Mouse (Mus musculus) heart, postnatal 10 days (tissue): ENCODE results near the gene Entpd1. TPM values are rescaled to one million over a fixed set of nuclear protein-coding genes. Genes with fewer than 3 reads are reported as not detected.
"Not testable (repeated sequence)": the region's sequence is repeated elsewhere in the genome, so short reads cannot be mapped to it uniquely, and the experiment has no call there.

Source experiments
- DNase-seq, 2 experiments: peaks; one replicate each; pipeline ENCODE4 v3.0.0; 2021
- intact Hi-C: fragments of 180-260 bp; cut with DNase I; formaldehyde crosslinking; loops from one replicate; pipeline ENCODE4 v1.15.1; 2025
- total RNA-seq, 2 experiments: library from RNA; stranded (reverse); gene quantifications; 2 replicates each; pipeline ENCODE4 v1.2.3; 2021

Entpd1 gene
- 10 to 100 TPM; 33.4 to 42.2 TPM for total RNA-seq

- DNase-seq = peak; percentile 97 to 98
- intact Hi-C loops = loop anchor here (1.0 to 10.0 kb wide), 3 partner anchors 90 to 403 kb away; no protein-coding TSS in a partner anchor
Measured at GRCm38 (mm10) chr19:40611830-40612506, at the start of gene Entpd1, which contains the start of gene Tctn3. Gene Entpd1 (plus strand): TSS chr19:40612366. Gene Tctn3 (minus strand): TSS chr19:40612233.

- intact Hi-C loops = no loop called here
- no peak for DNase-seq
Measured at GRCm38 (mm10) chr19:40563880-40564645, 48.1 kb upstream of the Entpd1 start.

- intact Hi-C loops = no loop called here
- DNase-seq = peak; percentile 23 to 24
Measured at GRCm38 (mm10) chr19:40567616-40568015, 44.5 kb upstream of the Entpd1 start.

- peak; percentile 66 to 75 for DNase-seq
Measured at GRCm38 (mm10) chr19:40570726-40571125, 41.4 kb upstream of the Entpd1 start.

GRCm38 (mm10) chr19:40575438-40575837 lies 36.7 kb upstream of the Entpd1 start:
- no peak for DNase-seq
- intact Hi-C loops = no loop called here

More at GRCm38 (mm10) chr19:40570726-40571125, 41.4 kb upstream of the Entpd1 start:
- intact Hi-C loops = no loop called here

GRCm38 (mm10) chr19:40580902-40581301 lies 31.3 kb upstream of the Entpd1 start:
- intact Hi-C loops = loop anchor here (10.0 kb wide), 1 partner anchor 264 kb away; no protein-coding TSS in a partner anchor

GRCm38 (mm10) chr19:40581662-40582061 lies 30.5 kb upstream of the Entpd1 start:
- peak; percentile 24 to 56 for DNase-seq
- intact Hi-C loops = loop anchor here (10.0 kb wide), 1 partner anchor 263 kb away; no protein-coding TSS in a partner anchor

More at GRCm38 (mm10) chr19:40580902-40581301, 31.3 kb upstream of the Entpd1 start:
- DNase-seq = no peak

GRCm38 (mm10) chr19:40586908-40587307 lies 25.3 kb upstream of the Entpd1 start:
- no peak for DNase-seq
- intact Hi-C loops = loop anchor here (10.0 kb wide), 1 partner anchor 258 kb away; no protein-coding TSS in a partner anchor

GRCm38 (mm10) chr19:40587491-40588292 lies 24.5 kb upstream of the Entpd1 start:
- intact Hi-C loops = loop anchor here (10.0 kb wide), 1 partner anchor 257 kb away; no protein-coding TSS in a partner anchor
- no peak for DNase-seq

- intact Hi-C loops = loop anchor here (10.0 kb wide), 1 partner anchor 257 kb away; no protein-coding TSS in a partner anchor
- peak; percentile 96 to 97 for DNase-seq
Measured at GRCm38 (mm10) chr19:40588293-40588654, 23.9 kb upstream of the Entpd1 start, which contains the start of gene Aldh18a1. Gene Aldh18a1 (minus strand): TSS chr19:40588463.

- intact Hi-C loops = loop anchor here (10.0 kb wide), 1 partner anchor 256 kb away; no protein-coding TSS in a partner anchor
- peak; percentile 93 for DNase-seq
Measured at GRCm38 (mm10) chr19:40588847-40589529, 23.2 kb upstream of the Entpd1 start.

GRCm38 (mm10) chr19:40589530-40589880 lies 22.7 kb upstream of the Entpd1 start:
- no peak for DNase-seq
- intact Hi-C loops = loop anchor here (10.0 kb wide), 1 partner anchor 255 kb away; no protein-coding TSS in a partner anchor

GRCm38 (mm10) chr19:40595231-40595630 lies 16.9 kb upstream of the Entpd1 start:
- intact Hi-C loops = no loop called here
- no peak for DNase-seq

- peak; percentile 59 to 62 for DNase-seq
- intact Hi-C loops = no loop called here
Measured at GRCm38 (mm10) chr19:40595831-40596230, 16.3 kb upstream of the Entpd1 start.

- DNase-seq, intact Hi-C loops: not testable (repeated sequence)
Measured at GRCm38 (mm10) chr19:40600846-40601245, 11.3 kb upstream of the Entpd1 start.

- intact Hi-C loops = no loop called here
- DNase-seq = no peak
Measured at GRCm38 (mm10) chr19:40601870-40602269, 10.3 kb upstream of the Entpd1 start.

GRCm38 (mm10) chr19:40605189-40605588 lies 7.0 kb upstream of the Entpd1 start:
- intact Hi-C loops = no loop called here
- DNase-seq = no peak

- DNase-seq = no peak
- intact Hi-C loops = no loop called here
Measured at GRCm38 (mm10) chr19:40607676-40608075, 4.5 kb upstream of the Entpd1 start.

- intact Hi-C loops = loop anchor here (10.0 kb wide), 1 partner anchor 400 kb away; no protein-coding TSS in a partner anchor
Measured at GRCm38 (mm10) chr19:40614811-40615210, 2.6 kb downstream of the Entpd1 start.

GRCm38 (mm10) chr19:40616021-40616420 lies 3.9 kb downstream of the Entpd1 start:
- no peak for DNase-seq
- intact Hi-C loops = loop anchor here (10.0 kb wide), 1 partner anchor 399 kb away; no protein-coding TSS in a partner anchor

More at GRCm38 (mm10) chr19:40614811-40615210, 2.6 kb downstream of the Entpd1 start:
- no peak for DNase-seq
